Mouse (Mus musculus) heart, embryonic 11.5 days (tissue): ENCODE measurements around the gene Itga3. TPM values are rescaled to one million over a fixed set of nuclear protein-coding genes. Genes with fewer than 3 reads are reported as not detected.
A peak's percentile ranks its signal among the peaks of the same experiment; 100 is the strongest.
"Not testable (repeated sequence)": the region's sequence is repeated elsewhere in the genome, so short reads cannot be mapped to it uniquely, and the experiment has no call there.

ENCODE experiments used
- ATAC-seq: fragments of 200-750 bp; cut with Nextera tagmentation; replicated peaks from 2 replicates; pipeline ENCODE4 v1.8.0; 2017; ENCODE audit warnings: moderate library complexity; ENCODE audit not compliant: insufficient number of reproducible peaks, low FRiP score, low TSS enrichment
- H3K27ac ChIP-seq: fragments of 300-500 bp; sonication (generic); 2 replicates; pipeline ENCODE4 v1.5.1; 2014; ENCODE audit warnings: mild to moderate bottlenecking, low read depth, low read length
- H3K27me3 ChIP-seq: fragments of 300-500 bp; sonication (generic); 2 replicates; pipeline ENCODE4 v1.6.1; 2014; ENCODE audit warnings: mild to moderate bottlenecking, low read length, mixed read lengths; ENCODE audit not compliant: control insufficient read depth, insufficient read depth
- H3K36me3 ChIP-seq: fragments of 300-500 bp; sonication (generic); 2 replicates; pipeline ENCODE4 v1.6.1; 2014; ENCODE audit warnings: mild to moderate bottlenecking, low read length, moderate library complexity, mixed read lengths; ENCODE audit not compliant: control insufficient read depth, insufficient read depth
- H3K4me1 ChIP-seq: fragments of 300-500 bp; sonication (generic); 2 replicates; pipeline ENCODE4 v1.6.1; 2014; ENCODE audit warnings: low read length; ENCODE audit not compliant: control insufficient read depth, insufficient read depth
- H3K4me2 ChIP-seq: fragments of 300-500 bp; sonication (generic); 2 replicates; pipeline ENCODE4 v1.6.1; 2014; ENCODE audit warnings: mild to moderate bottlenecking, moderate library complexity
- H3K4me3 ChIP-seq: fragments of 300-500 bp; sonication (generic); 2 replicates; pipeline ENCODE4 v1.5.1; 2014; ENCODE audit warnings: low read depth, low read length
- H3K9ac ChIP-seq: fragments of 300-500 bp; sonication (generic); 2 replicates; pipeline ENCODE4 v1.6.1; 2014; ENCODE audit warnings: mild to moderate bottlenecking, low read depth, low read length, moderate library complexity
- H3K9me3 ChIP-seq: fragments of 300-500 bp; sonication (generic); replicated peaks from 2 replicates; pipeline ENCODE4 v1.6.1; 2016; ENCODE audit warnings: low read length; ENCODE audit not compliant: control insufficient read depth
- WGBS: fragments of 180-500 bp; shearing (Covaris S2); extraction: QIAGEN DNeasy Blood & Tissue Kit; methylation state at CpG from one replicate; pipeline ENCODE4 v1.1.7; 2014; ENCODE audit not compliant: insufficient replicate concordance; 5-methylcytosine and 5-hydroxymethylcytosine counted together
- polyA plus RNA-seq: library from polyadenylated mRNA; unstranded; fragments of >200 nt; fragmentation: Nextera tagmentation; extraction: Ambion mirVana; gene quantifications from 2 replicates; pipeline ENCODE4 v1.2.1, GENCODE M21; 2014

Itga3 gene
- polyA plus RNA-seq, 1 experiment from 2014 or later, result 8.5 TPM

DNA sequence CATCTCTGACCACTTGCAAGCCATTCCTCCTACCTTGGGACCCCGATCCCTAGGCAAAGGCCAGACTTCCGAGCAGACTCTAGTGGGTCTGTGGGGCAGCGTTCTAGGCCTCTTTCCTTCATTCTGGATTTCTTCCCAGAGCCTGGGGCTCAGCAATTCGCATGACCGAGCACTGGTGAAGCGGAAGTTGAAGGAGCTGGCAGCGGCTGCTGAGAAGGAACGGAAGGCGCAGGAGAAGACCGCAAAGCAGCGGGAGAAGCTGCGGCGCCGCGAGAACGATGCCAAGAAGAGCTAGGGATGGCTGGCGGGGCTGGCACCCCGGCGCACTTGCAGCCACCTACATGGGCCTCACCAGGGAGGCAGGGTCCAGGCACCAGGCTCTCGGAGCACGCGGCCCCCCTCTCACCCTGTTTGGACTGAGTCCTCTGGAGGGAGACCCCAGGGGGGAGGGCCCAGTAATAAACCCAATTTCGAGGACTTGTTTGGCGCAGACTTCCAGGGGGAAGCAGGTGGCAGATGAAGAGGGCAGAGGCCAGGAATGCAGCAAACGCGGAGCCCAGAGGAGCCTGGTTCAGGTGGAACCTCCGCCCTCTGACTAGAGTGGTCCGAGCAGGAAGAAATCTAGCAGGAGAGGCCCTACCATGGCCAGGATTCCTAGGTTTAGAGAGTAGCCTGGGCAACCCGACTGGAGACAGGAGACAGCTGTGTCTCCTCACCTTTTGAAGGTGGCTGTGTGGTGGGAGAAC, 52.0 kb downstream of the Itga3 start:
- ATAC-seq, result no peak
- Histone ChIP-seq H3K9me3 (no peaks in the 10 kb centered on the region), H3K4me2 (no peak overlapping the region), H3K4me1 (peaks cover 4% of the 10 kb centered on the region; the same call in 1 of the 2 replicates), H3K27ac (no peak overlapping the region), H3K36me3 (peaks cover 19% of the 10 kb centered on the region), H3K4me3 (no peak overlapping the region), H3K9ac (no peak overlapping the region), H3K27me3 (peaks cover 16% of the 10 kb centered on the region)
- WGBS, result 68% methylated on average over 29 of the region's 29 CpGs

DNA sequence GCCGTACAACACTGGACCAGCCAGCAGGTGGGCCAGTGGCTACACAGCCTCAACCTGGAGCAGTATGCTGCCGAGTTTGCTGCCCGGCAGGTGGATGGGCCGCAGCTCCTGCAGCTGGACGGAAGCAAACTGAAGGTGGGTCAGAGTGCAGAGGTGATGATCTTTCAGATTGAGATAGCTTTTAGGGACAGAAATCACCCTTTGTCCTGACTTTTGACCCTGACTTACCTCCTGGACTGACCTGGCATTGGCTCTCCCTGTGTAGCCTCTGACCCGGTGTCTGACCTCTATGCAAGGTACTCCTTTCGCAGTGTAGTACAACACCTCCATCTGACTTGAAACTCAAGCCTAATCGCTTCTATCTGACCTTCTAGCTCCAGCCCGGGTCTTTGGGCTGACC, 53.1 kb downstream of the Itga3 start:
- H3K9me3 ChIP-seq, result no peaks in the 10 kb centered on the region
- H3K27me3 ChIP-seq, result peaks cover 25% of the 10 kb centered on the region
- H3K36me3 ChIP-seq, result peaks cover 20% of the 10 kb centered on the region
- no peak overlapping the region for H3K9ac ChIP-seq
- WGBS, result 90% methylated on average over 9 of the region's 9 CpGs
- peaks cover 5% of the 10 kb centered on the region; the same call in 1 of the 2 replicates for H3K4me1 ChIP-seq
- H3K27ac ChIP-seq, result no peak overlapping the region
- no peak overlapping the region for H3K4me3 ChIP-seq
- H3K4me2 ChIP-seq, result no peak overlapping the region
- ATAC-seq, result no peak

DNA sequence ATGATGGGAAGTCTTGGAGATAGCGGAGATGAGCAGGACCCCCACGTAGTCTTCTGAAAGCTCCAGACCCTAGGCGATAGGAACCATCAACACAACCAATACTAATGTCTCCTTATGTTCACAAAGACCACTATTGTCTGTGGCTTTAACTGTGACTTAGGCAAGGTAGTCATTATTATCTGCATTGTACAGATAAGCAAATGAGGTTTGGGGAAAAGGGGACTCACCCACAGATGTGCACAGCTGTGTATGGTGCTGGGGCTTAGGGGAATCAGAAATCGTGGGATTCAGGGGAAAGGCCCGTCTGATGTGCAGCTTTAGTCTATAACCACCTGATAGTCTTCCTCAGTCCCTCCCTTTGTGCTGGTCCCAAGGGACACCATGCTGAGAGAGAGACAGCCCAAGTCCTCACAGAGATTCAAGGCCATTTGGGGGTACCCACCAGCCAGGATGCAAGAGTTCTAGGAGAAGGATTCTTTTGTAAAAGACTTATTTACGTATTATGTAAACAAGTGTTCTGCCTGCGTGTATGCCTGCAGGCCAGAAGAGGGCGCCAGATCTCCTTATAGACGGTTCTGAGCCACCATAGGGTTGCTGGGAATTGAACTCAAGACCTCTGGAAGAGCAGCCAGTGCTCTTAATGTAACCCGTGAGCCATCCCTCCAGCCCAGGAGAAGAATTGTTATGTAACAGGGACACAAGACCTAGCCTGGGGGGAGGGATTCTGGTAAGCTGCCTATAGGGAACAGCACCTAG, 54.2 kb downstream of the Itga3 start:
- no peak overlapping the region for H3K4me3 ChIP-seq
- H3K27ac ChIP-seq, result no peak overlapping the region
- H3K36me3 ChIP-seq, result peaks cover 20% of the 10 kb centered on the region
- H3K9me3 ChIP-seq, result no peaks in the 10 kb centered on the region
- H3K27me3 ChIP-seq, result peaks cover 21% of the 10 kb centered on the region
- 73% methylated on average over 10 of the region's 10 CpGs for WGBS
- H3K9ac ChIP-seq, result no peak overlapping the region
- peaks cover 5% of the 10 kb centered on the region; the same call in 1 of the 2 replicates for H3K4me1 ChIP-seq
- no peak overlapping the region for H3K4me2 ChIP-seq
- no peak for ATAC-seq

GRCm38 (mm10) chr11:95015484-95015883, 61.1 kb downstream of the Itga3 start:
- no peak for ATAC-seq
- peak overlapping the region; percentile 39; the same call in 1 of the 2 replicates for H3K9ac ChIP-seq

GRCm38 (mm10) chr11:95012487-95012886, 64.1 kb downstream of the Itga3 start:
- no peak for ATAC-seq
- Histone ChIP-seq H3K4me1 (peaks cover 36% of the 10 kb centered on the region), H3K9ac (no peak overlapping the region), H3K27ac (peak overlapping the region; percentile 76), H3K9me3 (no peaks in the 10 kb centered on the region), H3K36me3 (no peaks in the 10 kb centered on the region), H3K27me3 (no peaks in the 10 kb centered on the region), H3K4me3 (no peak overlapping the region), H3K4me2 (peak overlapping the region; percentile 44)
- WGBS, result 30% methylated on average over 3 of the region's 3 CpGs

More at GRCm38 (mm10) chr11:95015484-95015883, 61.1 kb downstream of the Itga3 start:
- no peak overlapping the region for H3K27ac ChIP-seq
- no peaks in the 10 kb centered on the region for H3K9me3 ChIP-seq
- H3K4me3 ChIP-seq, result no peak overlapping the region
- H3K27me3 ChIP-seq, result peaks cover 20% of the 10 kb centered on the region
- H3K36me3 ChIP-seq, result 0 out of 2 replicates have a peak, but pooled peaks cover 5% of the 10 kb centered on the region
- peaks cover 29% of the 10 kb centered on the region for H3K4me1 ChIP-seq
- 53% methylated on average over 3 of the region's 3 CpGs for WGBS
- H3K4me2 ChIP-seq, result peak overlapping the region; percentile 31

DNA sequence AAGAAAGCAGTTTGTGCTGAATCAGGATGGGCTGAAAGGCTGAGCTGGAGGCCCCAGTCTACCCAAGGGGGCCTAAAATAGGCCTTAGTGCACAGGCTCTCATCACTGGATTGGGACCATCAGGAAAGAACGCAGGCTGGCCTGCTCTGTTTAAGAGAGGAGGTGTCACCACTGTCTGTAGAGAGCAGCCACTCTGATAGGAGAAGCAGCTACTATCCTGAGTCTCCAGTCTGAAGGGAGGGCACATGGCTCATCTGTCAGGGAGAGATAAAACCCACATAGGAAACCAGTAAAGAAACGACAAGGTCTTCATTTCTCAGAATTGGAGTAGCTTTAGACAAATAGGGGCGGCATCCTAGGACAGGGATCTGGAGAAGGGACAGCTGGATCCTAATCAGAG, 64.5 kb downstream of the Itga3 start:
- WGBS, result 22% methylated on average over 3 of the region's 3 CpGs
- Histone ChIP-seq H3K9ac (peak overlapping the region; percentile 72; the same call in 1 of the 2 replicates), H3K4me3 (peak overlapping the region; percentile 76), H3K4me1 (peaks cover 35% of the 10 kb centered on the region), H3K9me3 (no peaks in the 10 kb centered on the region), H3K27me3 (no peaks in the 10 kb centered on the region), H3K27ac (peak overlapping the region; percentile 95), H3K36me3 (no peaks in the 10 kb centered on the region), H3K4me2 (peak overlapping the region; percentile 94)
- peak; percentile 88 for ATAC-seq

DNA sequence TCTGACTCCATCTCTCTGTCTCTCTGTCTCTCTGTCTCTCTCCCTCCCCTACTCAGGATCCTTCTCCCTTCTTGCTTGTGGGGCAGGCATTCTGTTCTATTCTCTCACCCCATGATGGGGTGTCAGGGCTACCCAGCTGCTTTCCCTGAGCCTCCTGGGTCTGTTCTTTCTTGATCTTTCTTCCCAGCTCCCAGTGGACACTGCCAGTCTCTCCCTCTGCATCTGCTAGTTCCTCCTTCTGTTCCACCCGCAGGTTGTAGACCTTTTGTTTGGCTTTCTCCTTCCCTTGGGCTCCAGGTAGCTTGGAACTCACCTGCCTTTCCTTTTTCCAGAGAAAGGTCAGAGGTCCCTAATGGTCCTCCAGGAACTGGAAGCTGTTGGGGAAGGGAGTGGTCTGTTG, 65.2 kb downstream of the Itga3 start:
- 22% methylated on average over 1 of the region's 1 CpGs for WGBS
- Histone ChIP-seq H3K9me3 (no peaks in the 10 kb centered on the region), H3K27ac (peak overlapping the region; percentile 95), H3K9ac (peak overlapping the region; percentile 72), H3K4me2 (peak overlapping the region; percentile 94), H3K4me3 (peak overlapping the region; percentile 76), H3K36me3 (no peaks in the 10 kb centered on the region), H3K4me1 (peaks cover 40% of the 10 kb centered on the region), H3K27me3 (no peaks in the 10 kb centered on the region)
- no peak for ATAC-seq

GRCm38 (mm10) chr11:95010841-95011403, 65.7 kb downstream of the Itga3 start:
- not testable (repeated sequence) for H3K36me3 ChIP-seq, H3K9me3 ChIP-seq, ATAC-seq, H3K27me3 ChIP-seq
- WGBS, result 7% methylated on average over 4 of the region's 4 CpGs
- H3K27ac ChIP-seq, result peak overlapping the region; percentile 95
- peak overlapping the region; percentile 76 for H3K4me3 ChIP-seq
- H3K4me1 ChIP-seq, result peaks cover 44% of the 10 kb centered on the region
- H3K4me2 ChIP-seq, result peak overlapping the region; percentile 94
- H3K9ac ChIP-seq, result peak overlapping the region; percentile 93
